Mouse (Mus musculus): ENCODE measurements around the gene Eef1e1. TPM values are rescaled to one million over a fixed set of nuclear protein-coding genes. Genes with fewer than 3 reads are reported as not detected.
A peak's percentile ranks its signal among the peaks of the same experiment; 100 is the strongest.
"Not testable (repeated sequence)": the region's sequence is repeated elsewhere in the genome, so short reads cannot be mapped to it uniquely, and the experiment has no call there.

The Eef1e1 gene
- 53.2 and 54.2 TPM in 2 replicates for polyA plus RNA-seq (2015; fragmentation: Nextera tagmentation; extraction: Ambion mirVana)

GRCm38 (mm10) chr13:38658528-38659280, at the start of gene Eef1e1:
TSS of gene Eef1e1 (minus strand) at chr13:38659058.
- DNase-seq (ENCODE audit: low spot score): peak; percentile 93

GRCm38 (mm10) chr13:38690845-38691244, 32.0 kb upstream of the Eef1e1 start:
- no peak for DNase-seq (ENCODE audit: low spot score)

DNA sequence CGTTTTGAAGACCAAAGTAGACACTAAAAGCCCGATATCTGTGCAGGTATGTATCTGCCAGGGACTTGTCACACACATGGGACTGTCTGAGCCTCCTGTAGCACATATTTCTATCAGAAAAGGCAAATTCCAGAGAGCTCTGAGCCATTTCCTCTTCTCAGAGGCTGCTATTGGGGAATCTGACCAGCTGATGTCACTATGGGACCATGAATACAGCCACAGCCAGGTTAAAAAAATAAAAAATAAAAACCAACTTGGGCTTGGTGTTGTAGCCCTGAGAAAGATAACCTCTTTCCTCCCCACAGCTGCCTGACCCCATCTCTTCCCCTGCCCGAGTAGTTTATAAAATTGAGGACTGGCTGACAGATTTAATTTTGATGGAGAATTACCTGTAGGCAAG, 31.2 kb upstream of the Eef1e1 start:
- DNase-seq (ENCODE audit: low spot score): no peak

DNA sequence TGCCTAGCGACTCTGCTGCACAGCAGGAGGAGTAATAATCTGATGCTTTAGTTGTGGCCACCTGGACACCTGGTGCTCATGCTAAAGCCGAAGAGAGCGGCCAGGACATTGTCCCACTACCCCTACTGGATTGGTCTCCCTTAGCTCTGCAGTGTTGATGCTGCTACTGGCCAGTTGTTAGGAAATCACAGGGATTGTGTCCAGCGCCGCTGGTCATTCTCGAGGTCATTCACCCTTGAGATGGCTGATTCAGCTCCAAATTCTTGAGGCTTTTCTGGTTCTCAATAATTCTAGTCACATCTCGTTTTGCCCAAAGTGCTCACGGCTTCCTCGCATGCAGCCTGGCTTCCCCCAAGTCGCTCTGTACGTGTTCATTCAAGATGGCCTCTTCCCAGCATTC, 29.9 kb upstream of the Eef1e1 start:
- no peak for DNase-seq (ENCODE audit: low spot score)

- DNase-seq (ENCODE audit: low spot score): no peak
Measured at GRCm38 (mm10) chr13:38672336-38672735, 13.5 kb upstream of the Eef1e1 start.

GRCm38 (mm10) chr13:38671451-38671850, 12.6 kb upstream of the Eef1e1 start:
- DNase-seq (ENCODE audit: low spot score): not testable (repeated sequence)

GRCm38 (mm10) chr13:38670051-38670450, 11.2 kb upstream of the Eef1e1 start:
- DNase-seq (ENCODE audit: low spot score): no peak

- peak; percentile 37 for DNase-seq (ENCODE audit: low spot score)
Measured at GRCm38 (mm10) chr13:38668514-38668913, 9.7 kb upstream of the Eef1e1 start.

- DNase-seq (ENCODE audit: low spot score): no peak
Measured at GRCm38 (mm10) chr13:38664753-38665152, 5.9 kb upstream of the Eef1e1 start.

DNA sequence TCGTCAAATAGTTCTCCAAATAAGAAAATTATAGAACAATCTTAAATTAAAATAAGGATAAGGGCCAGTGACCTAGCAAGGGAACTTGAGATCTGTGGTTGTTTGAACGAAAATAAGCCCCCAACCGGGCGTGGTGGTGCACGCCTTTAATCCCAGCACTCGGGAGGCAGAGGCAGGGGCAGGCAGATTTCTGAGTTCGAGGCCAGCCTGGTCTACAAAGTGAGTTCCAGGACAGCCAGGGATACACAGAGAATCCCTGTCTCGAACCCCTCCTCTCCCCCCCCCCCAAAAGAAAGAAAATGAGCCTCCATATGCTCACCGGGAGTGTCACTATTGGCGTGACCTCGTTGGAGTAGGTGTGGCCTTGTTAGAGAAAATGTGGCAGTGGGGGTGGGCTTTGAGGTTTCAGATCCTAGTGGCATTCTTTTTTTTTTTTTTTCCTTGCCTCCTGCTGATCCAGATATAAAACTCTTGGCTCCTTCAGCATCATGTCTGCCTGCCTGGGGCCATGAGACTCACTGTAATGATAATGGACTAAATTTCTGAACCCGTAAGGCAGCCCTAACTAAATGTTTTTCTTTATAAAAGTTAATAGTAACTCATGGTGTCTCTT, 772 bp upstream of the Eef1e1 start:
- no peak for DNase-seq (ENCODE audit: low spot score)

DNA sequence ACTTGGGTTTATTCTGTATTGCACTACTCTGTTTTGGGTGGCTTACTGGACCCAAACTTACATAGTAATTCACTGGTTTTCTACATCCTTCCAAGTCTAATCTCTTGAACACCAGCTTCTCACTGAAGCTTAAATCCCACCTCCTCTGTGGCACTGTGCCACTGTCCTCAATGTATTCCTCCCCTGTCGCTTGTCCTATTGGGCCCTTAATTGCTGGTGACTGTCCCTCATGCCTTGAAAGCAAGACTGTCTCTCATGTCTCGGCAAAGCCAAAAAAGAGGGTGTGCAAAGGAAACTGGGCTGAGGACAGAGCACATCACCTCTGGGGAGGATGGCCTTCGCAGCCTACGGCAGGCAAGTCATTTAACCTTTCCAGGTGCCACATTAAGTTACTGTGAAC, 993 bp downstream of the Eef1e1 start:
- DNase-seq (ENCODE audit: low spot score): no peak

- DNase-seq (ENCODE audit: low spot score): no peak
Measured at GRCm38 (mm10) chr13:38650292-38650691, 8.6 kb downstream of the Eef1e1 start.

DNA sequence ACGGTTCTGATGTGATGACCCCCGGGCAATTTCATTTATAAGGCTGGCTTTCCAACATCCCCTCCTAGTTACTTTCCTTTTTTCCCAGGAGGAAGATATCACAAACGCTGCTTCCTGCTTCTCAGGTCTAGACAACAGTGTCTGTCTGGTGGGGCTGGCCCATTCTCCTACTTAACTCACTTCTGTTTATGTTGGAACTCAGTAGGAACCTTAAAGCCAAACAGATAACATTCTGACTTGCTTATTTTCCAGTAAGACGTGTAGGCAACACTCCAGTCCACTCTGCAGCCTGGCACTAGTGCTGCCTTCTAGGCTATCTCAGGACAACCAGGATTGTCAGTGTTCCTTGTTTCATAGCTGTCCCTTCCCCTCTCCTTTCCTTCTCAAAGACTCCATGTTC, 9.8 kb downstream of the Eef1e1 start:
- DNase-seq (ENCODE audit: low spot score): no peak

DNA sequence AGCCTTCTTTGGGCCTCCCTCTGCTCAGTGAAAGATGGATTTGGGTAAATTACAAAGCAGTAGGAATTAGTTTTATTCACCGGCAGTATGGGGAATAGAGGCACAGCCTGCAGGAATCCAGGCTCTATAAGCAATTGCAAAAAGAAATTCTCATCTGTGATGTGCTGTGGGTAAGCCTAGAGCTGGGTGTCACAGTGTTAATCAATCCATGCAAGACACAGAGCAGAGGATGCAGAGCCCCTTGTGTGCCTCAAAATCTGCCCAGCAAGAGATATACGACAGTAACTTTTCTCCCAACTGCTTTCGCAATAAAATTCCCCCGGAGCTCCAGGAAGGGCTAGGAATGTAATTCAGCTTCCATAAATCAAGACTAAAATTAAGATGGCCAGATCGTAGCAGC, 17.4 kb downstream of the Eef1e1 start:
- DNase-seq (ENCODE audit: low spot score): no peak

GRCm38 (mm10) chr13:38640961-38641360, 17.9 kb downstream of the Eef1e1 start:
- DNase-seq (ENCODE audit: low spot score): no peak

DNA sequence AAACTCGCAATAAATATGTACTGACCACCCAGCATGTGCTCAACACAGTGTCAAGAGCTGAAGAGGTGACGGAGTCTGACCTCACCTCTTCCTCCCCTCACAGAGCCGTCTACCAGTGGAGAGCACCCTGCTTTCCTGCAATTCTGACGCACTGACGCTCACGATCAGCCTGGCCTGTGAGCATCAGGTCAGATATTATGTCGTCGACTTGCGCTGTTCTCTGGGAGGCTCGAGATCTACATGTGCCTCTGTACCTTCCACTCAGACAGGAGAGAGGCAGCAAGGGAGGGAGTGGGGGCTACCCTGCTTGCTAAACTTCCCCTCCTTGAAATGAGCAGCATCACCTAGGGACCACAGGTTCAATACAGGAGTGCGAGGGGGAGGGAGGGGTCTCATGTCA, 20.2 kb downstream of the Eef1e1 start:
- DNase-seq (ENCODE audit: low spot score): no peak

- peak; percentile 95 for DNase-seq (ENCODE audit: low spot score)
Measured at GRCm38 (mm10) chr13:38634800-38635269, 24.0 kb downstream of the Eef1e1 start, which contains the start of gene Bloc1s5. TSS of gene Bloc1s5 (minus strand) at chr13:38635109.

- no peak for DNase-seq (ENCODE audit: low spot score)
Measured at GRCm38 (mm10) chr13:38634256-38634799, 24.5 kb downstream of the Eef1e1 start.

GRCm38 (mm10) chr13:38633287-38634000, 25.4 kb downstream of the Eef1e1 start:
- no peak for DNase-seq (ENCODE audit: low spot score)

GRCm38 (mm10) chr13:38632556-38632955, 26.3 kb downstream of the Eef1e1 start:
- DNase-seq (ENCODE audit: low spot score): no peak

DNA sequence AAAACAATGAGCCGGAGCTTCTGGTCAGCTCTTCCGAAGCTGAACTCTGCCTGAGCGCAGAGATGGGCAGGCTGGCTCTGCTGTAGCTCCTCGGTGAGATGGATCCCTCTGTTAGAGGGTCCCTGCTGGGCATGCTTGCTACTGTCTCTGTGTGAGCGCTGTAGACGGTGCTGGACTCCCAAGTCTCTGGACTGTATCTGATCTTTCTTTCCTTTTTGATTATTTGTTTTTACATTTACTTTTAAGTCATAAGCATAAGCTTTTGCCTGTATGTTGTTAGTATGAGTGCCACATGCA, 32.7 kb downstream of the Eef1e1 start:
- no peak for DNase-seq (ENCODE audit: low spot score)
